Mouse (Mus musculus) heart, embryonic 10.5 days (tissue): ENCODE measurements around the gene Smchd1. TPM values are rescaled to one million over a fixed set of nuclear protein-coding genes. Genes with fewer than 3 reads are reported as not detected.
A peak's percentile ranks its signal among the peaks of the same experiment; 100 is the strongest.

Experiments
- DNase-seq: peaks from one replicate; pipeline ENCODE4 v3.0.0-alpha.2; 2017; ENCODE audit warnings: low spot score
- H3K27ac ChIP-seq: fragments of 300-500 bp; sonication (generic); 2 replicates; pipeline ENCODE4 v1.5.1; 2016; ENCODE audit warnings: mild to moderate bottlenecking
- H3K27me3 ChIP-seq: fragments of 300-500 bp; sonication (generic); 2 replicates; pipeline ENCODE4 v1.6.1; 2016; ENCODE audit warnings: mild to moderate bottlenecking; ENCODE audit not compliant: poor library complexity, insufficient read depth, severe bottlenecking
- H3K36me3 ChIP-seq: fragments of 300-500 bp; sonication (generic); 2 replicates; pipeline ENCODE4 v1.6.1; 2016; ENCODE audit warnings: mild to moderate bottlenecking, moderate library complexity
- H3K4me1 ChIP-seq: fragments of 300-500 bp; sonication (generic); 2 replicates; pipeline ENCODE4 v1.6.1; 2016; ENCODE audit warnings: mild to moderate bottlenecking
- H3K4me3 ChIP-seq: fragments of 300-500 bp; sonication (generic); 2 replicates; pipeline ENCODE4 v1.5.1; 2016; ENCODE audit warnings: mild to moderate bottlenecking, moderate library complexity
- H3K9me3 ChIP-seq: fragments of 300-500 bp; sonication (generic); 2 replicates; pipeline ENCODE4 v1.6.1; 2016; ENCODE audit warnings: mild to moderate bottlenecking, moderate library complexity
- WGBS: fragments of 180-500 bp; shearing (Covaris S2); methylation state at CpG from one replicate; pipeline ENCODE4 v1.1.7; 2016; 5-methylcytosine and 5-hydroxymethylcytosine counted together
- polyA plus RNA-seq: library from polyadenylated mRNA; unstranded; fragments of >200 nt; fragmentation: Nextera tagmentation; extraction: Ambion mirVana; gene quantifications from 2 replicates; pipeline ENCODE4 v1.2.1, GENCODE M21; 2016

Gene Smchd1
- polyA plus RNA-seq = 46.8 and 62.3 TPM in 2 replicates

- Histone ChIP-seq H3K4me1 (peaks cover 8% of the 10 kb centered on the region; the same call in 1 of the 2 replicates), H3K36me3 (0 out of 2 replicates have a peak, but pooled peaks cover 2% of the 10 kb centered on the region), H3K4me3 (peak within 1 kb of the TSS; percentile 96), H3K27ac (peak within 1 kb of the TSS; percentile 97), H3K9me3 (no peaks in the 10 kb centered on the region), H3K27me3 (no peaks in the 10 kb centered on the region)
- DNase-seq = peak; percentile 98
- under 1% methylated on average over 104 of the region's 109 CpGs for WGBS
These were observed at the start of gene Smchd1 for GRCm38 (mm10) chr17:71474762-71475704. Gene Smchd1, minus strand, starts transcription at chr17:71475343.

- 94% methylated on average over 11 of the region's 11 CpGs for WGBS
These were observed 35.2 kb upstream of the Smchd1 start for GRCm38 (mm10) chr17:71510297-71510696.

GRCm38 (mm10) chr17:71506832-71507231 lies 31.7 kb upstream of the Smchd1 start:
- H3K9me3 ChIP-seq = no peaks in the 10 kb centered on the region
- 85% methylated on average over 8 of the region's 8 CpGs for WGBS
- H3K4me3 ChIP-seq = no peak overlapping the region
- H3K27me3 ChIP-seq = no peaks in the 10 kb centered on the region
- H3K27ac ChIP-seq = no peak overlapping the region
- H3K36me3 ChIP-seq = peaks cover 93% of the 10 kb centered on the region
- no peaks in the 10 kb centered on the region for H3K4me1 ChIP-seq
- DNase-seq = no peak

More at GRCm38 (mm10) chr17:71510297-71510696, 35.2 kb upstream of the Smchd1 start:
- H3K27ac ChIP-seq = no peak overlapping the region
- DNase-seq = no peak
- no peaks in the 10 kb centered on the region for H3K27me3 ChIP-seq
- no peak overlapping the region for H3K4me3 ChIP-seq
- no peaks in the 10 kb centered on the region for H3K9me3 ChIP-seq
- peaks cover 94% of the 10 kb centered on the region for H3K36me3 ChIP-seq
- no peaks in the 10 kb centered on the region for H3K4me1 ChIP-seq

GRCm38 (mm10) chr17:71495784-71496183 lies 20.6 kb upstream of the Smchd1 start:
- no peaks in the 10 kb centered on the region for H3K4me1 ChIP-seq
- no peak for DNase-seq
- no peak overlapping the region for H3K4me3 ChIP-seq
- H3K9me3 ChIP-seq = no peaks in the 10 kb centered on the region
- H3K27me3 ChIP-seq = no peaks in the 10 kb centered on the region
- no peak overlapping the region for H3K27ac ChIP-seq
- WGBS = 88% methylated on average over 4 of the region's 4 CpGs
- peaks cover 64% of the 10 kb centered on the region for H3K36me3 ChIP-seq

GRCm38 (mm10) chr17:71491332-71491686 lies 16.2 kb upstream of the Smchd1 start:
- Histone ChIP-seq H3K9me3 (no peaks in the 10 kb centered on the region), H3K4me1 (peaks cover 4% of the 10 kb centered on the region; the same call in 1 of the 2 replicates), H3K27ac (no peak overlapping the region), H3K4me3 (no peak overlapping the region), H3K36me3 (peaks cover 22% of the 10 kb centered on the region), H3K27me3 (no peaks in the 10 kb centered on the region)
- no peak for DNase-seq
- 82% methylated on average over 4 of the region's 4 CpGs for WGBS

- H3K27ac ChIP-seq = no peak overlapping the region
- no peaks in the 10 kb centered on the region for H3K27me3 ChIP-seq
- WGBS = 57% methylated on average over 9 of the region's 9 CpGs
- no peak for DNase-seq
- H3K4me1 ChIP-seq = peaks cover 7% of the 10 kb centered on the region; the same call in 1 of the 2 replicates
- H3K4me3 ChIP-seq = no peak overlapping the region
- H3K9me3 ChIP-seq = no peaks in the 10 kb centered on the region
- H3K36me3 ChIP-seq = peaks cover 16% of the 10 kb centered on the region
These were observed 15.7 kb upstream of the Smchd1 start for GRCm38 (mm10) chr17:71490666-71491331.

- 80% methylated on average over 9 of the region's 9 CpGs for WGBS
These were observed 14.7 kb upstream of the Smchd1 start for GRCm38 (mm10) chr17:71489703-71490461.

GRCm38 (mm10) chr17:71486231-71486851 lies 11.2 kb upstream of the Smchd1 start:
- H3K36me3 ChIP-seq = no peaks in the 10 kb centered on the region
- peaks cover 7% of the 10 kb centered on the region; the same call in 1 of the 2 replicates for H3K4me1 ChIP-seq
- H3K27me3 ChIP-seq = no peaks in the 10 kb centered on the region; the same call in 1 of the 2 replicates
- H3K9me3 ChIP-seq = no peaks in the 10 kb centered on the region
- peak overlapping the region; percentile 47; the same call in 1 of the 2 replicates for H3K27ac ChIP-seq
- no peak overlapping the region for H3K4me3 ChIP-seq
- DNase-seq = no peak
- WGBS = 38% methylated on average over 8 of the region's 8 CpGs

More at GRCm38 (mm10) chr17:71489703-71490461, 14.7 kb upstream of the Smchd1 start:
- H3K27me3 ChIP-seq = no peaks in the 10 kb centered on the region
- DNase-seq = no peak
- H3K27ac ChIP-seq = no peak overlapping the region
- peaks cover 7% of the 10 kb centered on the region; the same call in 1 of the 2 replicates for H3K36me3 ChIP-seq
- H3K4me3 ChIP-seq = no peak overlapping the region
- H3K9me3 ChIP-seq = no peaks in the 10 kb centered on the region
- H3K4me1 ChIP-seq = peaks cover 7% of the 10 kb centered on the region; the same call in 1 of the 2 replicates

- no peak for DNase-seq
- Histone ChIP-seq H3K9me3 (no peaks in the 10 kb centered on the region), H3K27ac (no peak overlapping the region), H3K36me3 (no peaks in the 10 kb centered on the region), H3K4me3 (no peak overlapping the region), H3K4me1 (peaks cover 7% of the 10 kb centered on the region; the same call in 1 of the 2 replicates), H3K27me3 (no peaks in the 10 kb centered on the region; the same call in 1 of the 2 replicates)
- 68% methylated on average over 12 of the region's 12 CpGs for WGBS
These were observed 10.7 kb upstream of the Smchd1 start for GRCm38 (mm10) chr17:71485791-71486230.

GRCm38 (mm10) chr17:71484711-71485110 lies 9.6 kb upstream of the Smchd1 start:
- WGBS = 83% methylated on average over 5 of the region's 5 CpGs
- no peaks in the 10 kb centered on the region; the same call in 1 of the 2 replicates for H3K27me3 ChIP-seq
- peaks cover 7% of the 10 kb centered on the region; the same call in 1 of the 2 replicates for H3K4me1 ChIP-seq
- H3K36me3 ChIP-seq = no peaks in the 10 kb centered on the region
- no peak overlapping the region for H3K4me3 ChIP-seq
- no peak overlapping the region for H3K27ac ChIP-seq
- DNase-seq = no peak
- no peaks in the 10 kb centered on the region for H3K9me3 ChIP-seq

GRCm38 (mm10) chr17:71483418-71484060 lies 8.4 kb upstream of the Smchd1 start:
- no peak for DNase-seq
- WGBS = 86% methylated on average over 7 of the region's 7 CpGs
- Histone ChIP-seq H3K4me1 (peaks cover 7% of the 10 kb centered on the region; the same call in 1 of the 2 replicates), H3K4me3 (no peak overlapping the region), H3K27me3 (no peaks in the 10 kb centered on the region; the same call in 1 of the 2 replicates), H3K9me3 (no peaks in the 10 kb centered on the region), H3K27ac (no peak overlapping the region), H3K36me3 (no peaks in the 10 kb centered on the region)
